Mouse (Mus musculus) retina, postnatal 1 day (tissue): ENCODE measurements around the gene Teddm3.
"Not testable (repeated sequence)": the region's sequence is repeated elsewhere in the genome, so short reads cannot be mapped to it uniquely, and the experiment has no call there.

Source experiments
- DNase-seq: peaks from one replicate; pipeline ENCODE4 v3.0.0-alpha.2; 2012

Gene Teddm3

DNA sequence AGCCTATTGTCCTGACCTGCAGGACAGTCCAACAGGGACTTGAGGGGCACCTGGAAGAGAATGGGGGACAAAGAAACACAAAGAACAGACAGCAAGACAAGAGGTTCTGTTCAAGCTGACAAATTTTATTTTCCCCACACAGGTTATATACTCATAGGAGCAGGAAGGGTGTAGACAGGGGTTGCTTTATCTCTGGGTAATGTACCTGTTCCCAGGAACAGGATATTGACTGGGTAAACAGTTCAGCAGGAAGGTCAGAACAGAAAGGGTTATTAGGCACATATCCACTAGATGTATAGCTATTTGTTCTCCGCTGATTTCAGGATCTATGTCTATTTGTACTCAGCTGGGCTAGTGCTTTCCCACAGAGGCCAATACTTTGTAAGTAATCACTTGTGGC is 5.3 kb downstream of the Teddm3 start:
- not testable (repeated sequence) for DNase-seq

GRCm38 (mm10) chr16:21136312-21137083 is 17.3 kb downstream of the Teddm3 start:
- no peak for DNase-seq

DNA sequence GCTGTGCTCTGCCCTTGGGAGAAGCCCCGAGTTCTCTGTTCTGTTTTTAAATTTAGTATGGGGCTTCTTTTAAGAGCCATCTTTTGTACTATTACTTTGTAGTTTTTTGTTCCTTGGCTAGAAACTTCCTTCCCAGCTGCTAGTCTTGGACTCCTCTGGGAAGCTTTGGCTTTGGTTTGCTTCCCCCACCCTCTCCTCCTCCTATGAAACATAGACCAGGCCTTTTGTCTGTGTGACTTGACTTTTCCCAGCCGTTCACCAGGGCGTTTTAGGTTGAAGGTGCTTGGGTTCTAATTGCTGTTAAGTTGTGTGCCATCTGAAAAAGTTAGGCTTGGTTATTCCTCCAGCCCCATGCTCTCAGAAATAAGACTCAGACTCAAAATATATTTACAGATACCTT is 26.1 kb downstream of the Teddm3 start:
- DNase-seq, result not testable (repeated sequence)

DNA sequence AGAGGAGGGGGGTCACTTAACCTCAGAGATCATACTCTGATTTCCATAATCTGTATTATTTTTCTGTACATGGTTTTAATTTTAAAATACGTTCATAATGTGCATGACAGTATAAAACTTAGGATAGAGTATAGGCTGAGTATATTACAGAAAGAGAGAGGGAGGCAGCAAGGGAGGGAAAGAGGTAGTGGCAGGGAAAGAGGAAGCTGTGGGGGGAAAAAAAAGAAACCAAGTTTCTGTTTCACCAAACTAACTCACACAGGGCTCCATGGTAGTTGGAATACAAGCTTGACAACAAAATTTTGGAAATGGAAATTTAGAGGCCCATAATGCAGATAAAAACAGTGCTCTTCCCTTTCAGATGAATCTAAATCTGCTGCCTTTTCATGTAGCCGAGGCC is 31.0 kb downstream of the Teddm3 start:
- DNase-seq, result not testable (repeated sequence)

- DNase-seq, result no peak
Measured at GRCm38 (mm10) chr16:21116078-21116477, 37.7 kb downstream of the Teddm3 start.

GRCm38 (mm10) chr16:21109473-21109872 is 44.3 kb downstream of the Teddm3 start:
- no peak for DNase-seq
